Mouse (Mus musculus): ENCODE data around the gene Igsf11. TPM values are rescaled to one million over a fixed set of nuclear protein-coding genes. Genes with fewer than 3 reads are reported as not detected.
A peak's percentile ranks its signal among the peaks of the same experiment; 100 is the strongest.

Igsf11 gene
- total and polyA plus RNA-seq, 3 experiments, result 0.05 to 0.19 TPM; not detected in 1

DNA sequence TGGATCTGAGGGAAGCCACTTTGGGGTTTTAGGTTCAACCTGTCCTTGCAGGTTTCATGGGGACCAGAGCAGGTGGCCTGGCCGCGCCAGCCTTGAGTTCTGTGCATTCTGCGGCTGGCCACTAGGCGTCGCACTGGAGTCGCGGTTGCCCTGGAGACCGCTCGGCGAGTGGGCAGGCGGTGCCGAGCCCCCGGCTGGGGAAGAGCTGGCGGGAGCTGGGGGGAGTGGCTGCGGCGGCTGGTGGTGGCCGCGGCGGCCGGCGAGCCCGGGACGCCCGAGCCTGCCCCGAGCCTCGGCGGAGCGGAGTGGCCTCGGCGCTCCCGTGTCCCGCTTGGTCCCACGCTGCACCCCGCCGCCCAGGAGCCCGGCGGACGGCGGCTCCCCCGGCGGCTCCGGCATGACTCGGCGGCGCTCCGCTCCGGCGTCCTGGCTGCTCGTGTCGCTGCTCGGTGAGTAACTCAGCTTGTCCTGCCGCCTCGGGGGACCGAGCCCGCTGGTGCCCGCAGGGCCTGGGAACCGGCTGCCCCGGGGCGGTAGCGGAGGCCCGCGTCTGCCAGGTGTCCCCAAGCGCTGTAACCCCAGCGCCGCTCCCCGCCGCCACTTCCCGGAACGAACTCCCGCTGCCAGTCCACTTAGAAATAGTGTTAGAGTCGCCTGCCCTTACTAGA, 9.8 kb downstream of the Igsf11 start:
- peak; percentile 68 for DNase-seq (ENCODE audit: extremely low read depth)
- no peaks in the 10 kb centered on the region for H3K36me3 ChIP-seq (replicated peaks in 1 of 2; ENCODE audit: control insufficient read depth in 1 of 2, insufficient read depth in 1 of 2, low read length in 1 of 2)
- H3K27ac ChIP-seq (ENCODE audit: insufficient read depth, low read depth), result no peak overlapping the region
- H3K79me2 ChIP-seq (replicated peaks; ENCODE audit: control insufficient read depth, extremely low read depth, insufficient read depth, poor library complexity, severe bottlenecking), result no peaks in the 10 kb centered on the region
- peaks cover 3 to 6% of the 10 kb centered on the region in 2 experiments for H3K4me1 ChIP-seq (ENCODE audit: control insufficient read depth in 1 of 2, insufficient read depth in 2 of 2)
- peaks cover 46% of the 10 kb centered on the region for H3K27me3 ChIP-seq (replicated peaks)
- no peaks in the 10 kb centered on the region for H3K9me3 ChIP-seq (replicated peaks; ENCODE audit: low read length)
- dilution Hi-C loops (cut with MboI; ENCODE audit: extremely low pct_ligation_motif_present, extremely low pct_unique_long_range_greater_than_20kb, low sequenced_read_pairs) (no loop called here), in situ Hi-C loops (cut with MboI; ENCODE audit: low pct_ligation_motif_present, low pct_unique_long_range_greater_than_20kb, low sequenced_read_pairs) (no loop called here)
- peak overlapping the region; percentile 63; the same call in 1 of the 2 replicates for H3K9ac ChIP-seq (ENCODE audit: insufficient read depth, low read depth)
- no peak for TF ChIP-seq JUND (conservative IDR thresholded peaks at IDR 0.05; ENCODE audit: low read depth, low read length)
- TF ChIP-seq UBTF (IDR thresholded peaks at IDR 0.05; ENCODE audit: low read depth, low read length), result peak; percentile 78; the same call in 1 of the 2 replicates
- peak; percentile 92 for TF ChIP-seq MXI1 (IDR thresholded peaks at IDR 0.05; ENCODE audit: low read depth, low read length)
- TF ChIP-seq E2F4 (IDR thresholded peaks at IDR 0.05; ENCODE audit: insufficient replicate concordance, low read depth, low read length), result no peak
- TF ChIP-seq GABPA (IDR thresholded peaks at IDR 0.05; ENCODE audit: insufficient replicate concordance, low read depth, low read length), result no peak
- TF ChIP-seq CTCF (conservative IDR thresholded peaks at IDR 0.05 in 1 of 2, IDR thresholded peaks at IDR 0.05 in 1 of 2; ENCODE audit: low read depth in 2 of 2, low read length in 2 of 2), result peak; percentile 71 to 81
- 0 out of 2 replicates have a peak, but pooled peaks have one; percentile 33 for TF ChIP-seq SIN3A (IDR thresholded peaks at IDR 0.05; ENCODE audit: low read length)
- TF ChIP-seq TBP (conservative IDR thresholded peaks at IDR 0.05; ENCODE audit: low read depth, low read length), result no peak
- peak; percentile 18; the same call in 1 of the 2 replicates for TF ChIP-seq MEF2A (IDR thresholded peaks at IDR 0.05; ENCODE audit: borderline replicate concordance, low read depth, low read length)
- no peak for TF ChIP-seq MAFK (IDR thresholded peaks at IDR 0.05; ENCODE audit: insufficient replicate concordance, low read length)
- peak; percentile 36 for TF ChIP-seq RAD21 (IDR thresholded peaks at IDR 0.05; ENCODE audit: low read depth, low read length)
- TF ChIP-seq USF1 (IDR thresholded peaks at IDR 0.05; ENCODE audit: low read depth, low read length), result no peak
- peak; percentile 52 for TF ChIP-seq SMC3 (IDR thresholded peaks at IDR 0.05; ENCODE audit: low read depth, low read length)
- TF ChIP-seq MAX (IDR thresholded peaks at IDR 0.05; ENCODE audit: low read length), result no peak
- no peak for TF ChIP-seq POLR2AphosphoS2 (IDR thresholded peaks at IDR 0.05; ENCODE audit: low read depth, low read length)
- no peak for TF ChIP-seq MYC (IDR thresholded peaks at IDR 0.05; ENCODE audit: low read depth, low read length)
- H3K4me2 ChIP-seq (ENCODE audit: insufficient read depth, low read depth, poor library complexity, severe bottlenecking), result peak overlapping the region; percentile 74
- H3K4me3 ChIP-seq (replicated peaks in 1 of 3; ENCODE audit: low read depth in 2 of 3, low read length in 2 of 3, poor library complexity in 1 of 3), result peak overlapping the region in 2 of 3 experiments; percentile 48 to 63

DNA sequence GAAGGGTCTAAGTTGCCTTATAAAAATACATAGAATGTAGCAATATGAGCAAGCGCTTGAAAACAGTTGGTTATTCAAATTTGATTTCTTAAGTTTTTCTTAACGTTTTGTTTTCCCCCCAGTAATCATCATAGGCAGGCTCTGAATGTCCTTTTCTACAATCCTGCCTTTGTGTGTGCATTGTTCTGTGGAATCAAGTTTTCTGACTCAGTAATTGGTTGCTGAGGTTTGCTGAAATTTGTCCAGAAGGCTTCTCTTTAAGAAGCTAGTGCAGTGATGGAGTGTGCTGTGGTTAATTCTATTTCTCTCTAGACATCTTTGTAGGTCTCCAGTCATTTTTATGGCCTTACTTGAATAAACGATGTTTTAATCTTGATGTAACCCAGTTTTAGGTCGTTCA, 10.5 kb downstream of the Igsf11 start:
- H3K27me3 ChIP-seq (replicated peaks), result peaks cover 43% of the 10 kb centered on the region
- no peak for DNase-seq (ENCODE audit: extremely low read depth)
- no peaks in the 10 kb centered on the region for H3K36me3 ChIP-seq (replicated peaks in 1 of 2; ENCODE audit: control insufficient read depth in 1 of 2, insufficient read depth in 1 of 2, low read length in 1 of 2)
- peaks cover 0 to 2% of the 10 kb centered on the region in 2 experiments; a peak in 1 of 4 replicates for H3K4me1 ChIP-seq (ENCODE audit: control insufficient read depth in 1 of 2, insufficient read depth in 2 of 2)
- H3K9me3 ChIP-seq (replicated peaks; ENCODE audit: low read length), result no peaks in the 10 kb centered on the region
- in situ Hi-C loops (cut with MboI; ENCODE audit: low pct_ligation_motif_present, low pct_unique_long_range_greater_than_20kb, low sequenced_read_pairs) (no loop called here), dilution Hi-C loops (cut with MboI; ENCODE audit: extremely low pct_ligation_motif_present, extremely low pct_unique_long_range_greater_than_20kb, low sequenced_read_pairs) (no loop called here)
- no peaks in the 10 kb centered on the region for H3K79me2 ChIP-seq (replicated peaks; ENCODE audit: control insufficient read depth, extremely low read depth, insufficient read depth, poor library complexity, severe bottlenecking)
- TF ChIP-seq SMC3 (IDR thresholded peaks at IDR 0.05; ENCODE audit: low read depth, low read length), result no peak
- no peak for TF ChIP-seq MAZ (IDR thresholded peaks at IDR 0.05; ENCODE audit: low read depth, low read length)
- TF ChIP-seq MAX (IDR thresholded peaks at IDR 0.05; ENCODE audit: low read length), result no peak
- no peak for TF ChIP-seq ELF1 (IDR thresholded peaks at IDR 0.05; ENCODE audit: low read depth, low read length)
- no peak for TF ChIP-seq PAX5 (IDR thresholded peaks at IDR 0.05; ENCODE audit: low read length)
- TF ChIP-seq SIN3A (IDR thresholded peaks at IDR 0.05; ENCODE audit: low read length), result no peak
- no peak overlapping the region for H3K9ac ChIP-seq (ENCODE audit: insufficient read depth, low read depth)
- no peak overlapping the region for H3K27ac ChIP-seq (ENCODE audit: insufficient read depth, low read depth)
- H3K4me2 ChIP-seq (ENCODE audit: insufficient read depth, low read depth, poor library complexity, severe bottlenecking), result no peak overlapping the region
- no peak overlapping the region for H3K4me3 ChIP-seq (replicated peaks in 1 of 3; ENCODE audit: low read depth in 2 of 3, low read length in 2 of 3, poor library complexity in 1 of 3)

All from CH12.LX (cell line).